Mouse (Mus musculus) liver, postnatal 0 days (tissue): ENCODE data around the gene Ubac2.

Experiments used
- CTCF ChIP-seq: sonication (generic); IDR thresholded peaks from 2 replicates; pipeline ENCODE4 v1.5.1; 2016; ENCODE audit warnings: antibody characterized with exemption, low read depth
- EP300 ChIP-seq: IDR thresholded peaks from 2 replicates; pipeline ENCODE4 v1.6.1; 2016; ENCODE audit warnings: antibody characterized with exemption, low read depth, mild to moderate bottlenecking

DNA sequence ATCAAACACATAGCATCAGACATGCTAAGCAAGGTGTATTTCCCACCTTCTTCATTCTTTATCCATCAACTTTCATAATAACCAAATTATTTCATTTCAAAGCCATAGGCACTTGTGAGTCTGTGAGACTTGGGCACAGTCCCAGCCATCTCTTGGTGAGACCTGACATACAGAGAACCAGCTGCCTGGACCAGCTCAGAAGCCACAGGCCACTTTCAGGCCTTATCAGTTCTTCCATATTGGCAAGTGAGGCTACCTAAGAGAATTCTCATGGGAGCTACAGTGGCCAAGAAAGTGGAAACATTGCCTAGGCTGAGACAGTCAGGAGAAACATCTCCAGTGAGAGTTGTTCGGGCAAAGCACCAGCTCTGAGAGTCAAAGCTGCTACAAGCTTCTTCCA, 144.6 kb downstream of the Ubac2 start:
- TF ChIP-seq CTCF = no peak
- no peak for TF ChIP-seq EP300
